Mouse (Mus musculus): Measurements from ENCODE around the gene Zdhhc23.

Gene Zdhhc23

GRCm38 (mm10) chr16:43979328-43980109 is at the start of gene Zdhhc23:
TSS of gene Zdhhc23 (minus strand) at chr16:43979791.
- peak in 1 of 2 experiments; percentile 20 for DNase-seq (ENCODE audit: low spot score in 2 of 2)

GRCm38 (mm10) chr16:44029273-44029672 is 49.7 kb upstream of the Zdhhc23 start:
- no peak for DNase-seq (ENCODE audit: low spot score in 2 of 2)

- DNase-seq (ENCODE audit: low spot score in 2 of 2), result no peak
Measured at GRCm38 (mm10) chr16:44026822-44027221, 47.2 kb upstream of the Zdhhc23 start.

GRCm38 (mm10) chr16:44026210-44026609 is 46.6 kb upstream of the Zdhhc23 start:
- DNase-seq (ENCODE audit: low spot score in 2 of 2), result no peak

- DNase-seq (ENCODE audit: low spot score in 2 of 2), result no peak
Measured at GRCm38 (mm10) chr16:44018986-44019548, 39.5 kb upstream of the Zdhhc23 start.

GRCm38 (mm10) chr16:44018372-44018771 is 38.8 kb upstream of the Zdhhc23 start:
- no peak for DNase-seq (ENCODE audit: low spot score in 2 of 2)

GRCm38 (mm10) chr16:44017707-44018106 is 38.1 kb upstream of the Zdhhc23 start:
- DNase-seq (ENCODE audit: low spot score in 2 of 2), result no peak

- DNase-seq (ENCODE audit: low spot score in 2 of 2), result no peak
Measured at GRCm38 (mm10) chr16:44016164-44016563, 36.6 kb upstream of the Zdhhc23 start.

GRCm38 (mm10) chr16:44015416-44016158 is 36.0 kb upstream of the Zdhhc23 start:
- DNase-seq (ENCODE audit: low spot score in 2 of 2), result no peak

- no peak for DNase-seq (ENCODE audit: low spot score in 2 of 2)
Measured at GRCm38 (mm10) chr16:44011010-44011409, 31.4 kb upstream of the Zdhhc23 start.

- DNase-seq (ENCODE audit: low spot score in 2 of 2), result no peak
Measured at GRCm38 (mm10) chr16:44002086-44002485, 22.5 kb upstream of the Zdhhc23 start.

- no peak for DNase-seq (ENCODE audit: low spot score in 2 of 2)
Measured at GRCm38 (mm10) chr16:43999541-43999940, 19.9 kb upstream of the Zdhhc23 start.

GRCm38 (mm10) chr16:43999111-43999510 is 19.5 kb upstream of the Zdhhc23 start:
- no peak for DNase-seq (ENCODE audit: low spot score in 2 of 2)

GRCm38 (mm10) chr16:43994623-43995022 is 15.0 kb upstream of the Zdhhc23 start:
- DNase-seq (ENCODE audit: low spot score in 2 of 2), result no peak

- no peak for DNase-seq (ENCODE audit: low spot score in 2 of 2)
Measured at GRCm38 (mm10) chr16:43986299-43986698, 6.7 kb upstream of the Zdhhc23 start.

- DNase-seq (ENCODE audit: low spot score in 2 of 2), result no peak
Measured at GRCm38 (mm10) chr16:43980110-43980609, 569 bp upstream of the Zdhhc23 start.

- DNase-seq (ENCODE audit: low spot score in 2 of 2), result no peak
Measured at GRCm38 (mm10) chr16:43979010-43979327, 622 bp downstream of the Zdhhc23 start.

GRCm38 (mm10) chr16:43973606-43974220 is 5.9 kb downstream of the Zdhhc23 start:
- no peak for DNase-seq (ENCODE audit: low spot score in 2 of 2)

- no peak for DNase-seq (ENCODE audit: low spot score in 2 of 2)
Measured at GRCm38 (mm10) chr16:43973147-43973546, 6.4 kb downstream of the Zdhhc23 start.

- no peak for DNase-seq (ENCODE audit: low spot score in 2 of 2)
Measured at GRCm38 (mm10) chr16:43972391-43972790, 7.2 kb downstream of the Zdhhc23 start.

GRCm38 (mm10) chr16:43971741-43972140 is 7.8 kb downstream of the Zdhhc23 start:
- DNase-seq (ENCODE audit: low spot score in 2 of 2), result no peak

GRCm38 (mm10) chr16:43971189-43971588 is 8.4 kb downstream of the Zdhhc23 start:
- DNase-seq (ENCODE audit: low spot score in 2 of 2), result no peak

All from right cerebral cortex, adult 2 months (tissue).